Mouse (Mus musculus): ENCODE results near the gene Vmp1.

The Vmp1 gene

DNA sequence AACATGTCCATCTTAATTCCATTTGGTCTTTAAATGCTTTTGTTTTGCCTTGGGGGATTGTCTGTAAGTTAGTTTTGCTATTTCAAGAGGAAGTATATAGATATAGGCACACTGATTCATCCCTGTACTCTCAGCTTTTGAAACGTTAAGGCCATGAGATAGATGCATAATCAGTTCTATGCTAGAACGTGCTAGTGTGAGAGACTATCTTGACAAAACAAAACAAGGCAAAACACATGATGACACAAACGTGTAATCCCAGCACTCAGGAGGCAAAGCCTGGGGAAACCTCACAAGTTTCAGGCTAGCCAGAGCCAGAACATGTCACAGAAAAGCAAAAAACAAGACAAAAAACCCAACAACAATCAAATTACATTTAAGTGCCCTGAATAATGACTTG is 10.9 kb downstream of the Vmp1 start:
- DNase-seq (ENCODE audit: low read depth, low spot score), result no peak

DNA sequence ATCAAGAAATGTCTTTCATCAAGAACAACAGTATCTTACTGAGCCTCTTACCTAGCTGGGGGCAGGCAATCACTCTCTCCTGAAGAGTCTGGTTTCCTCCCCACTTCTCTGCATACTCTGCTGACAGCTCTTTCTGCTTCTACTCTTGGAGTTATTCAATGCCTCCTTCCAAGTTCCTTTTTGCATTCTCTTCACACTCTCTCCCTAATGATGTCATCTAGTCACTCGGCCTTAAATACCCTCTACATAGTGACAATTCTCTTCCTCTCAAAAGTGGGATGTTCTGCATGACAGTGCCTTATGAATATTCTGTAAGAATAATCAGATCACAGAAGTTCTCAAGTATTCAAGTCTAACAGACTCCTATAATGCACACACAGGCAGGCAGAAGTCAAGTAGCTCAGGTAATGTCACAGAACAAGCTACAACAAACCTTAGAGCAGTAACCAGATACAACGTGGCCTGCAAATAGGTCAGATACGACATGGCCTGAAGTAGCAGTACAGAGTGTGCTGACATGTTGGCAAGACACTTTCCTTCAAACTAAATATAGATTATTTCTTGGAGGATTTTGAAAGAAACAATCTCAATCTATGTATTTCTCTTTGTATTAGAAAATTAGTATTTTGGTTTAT is 12.5 kb downstream of the Vmp1 start:
- DNase-seq (ENCODE audit: low read depth, low spot score), result peak; percentile 85

DNA sequence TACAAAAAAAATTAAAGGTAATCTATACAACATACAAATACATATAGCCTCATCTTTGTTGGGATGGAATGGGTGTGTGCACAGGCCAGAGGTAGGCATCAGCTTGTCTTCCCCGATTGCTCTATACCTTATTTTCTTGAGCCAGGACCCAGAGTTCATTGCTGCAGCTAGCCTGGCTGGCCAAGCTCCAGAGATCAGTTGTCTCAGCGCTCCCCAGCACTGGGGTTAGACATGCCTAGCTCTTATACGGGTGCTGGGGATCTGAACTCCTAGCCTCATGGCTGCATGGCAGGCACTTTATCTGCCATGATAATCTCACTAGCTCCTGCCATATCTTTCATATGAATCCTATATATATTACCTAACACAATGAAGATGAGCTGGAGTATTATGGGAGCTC is 15.5 kb downstream of the Vmp1 start:
- no peak for DNase-seq (ENCODE audit: low read depth, low spot score)

DNA sequence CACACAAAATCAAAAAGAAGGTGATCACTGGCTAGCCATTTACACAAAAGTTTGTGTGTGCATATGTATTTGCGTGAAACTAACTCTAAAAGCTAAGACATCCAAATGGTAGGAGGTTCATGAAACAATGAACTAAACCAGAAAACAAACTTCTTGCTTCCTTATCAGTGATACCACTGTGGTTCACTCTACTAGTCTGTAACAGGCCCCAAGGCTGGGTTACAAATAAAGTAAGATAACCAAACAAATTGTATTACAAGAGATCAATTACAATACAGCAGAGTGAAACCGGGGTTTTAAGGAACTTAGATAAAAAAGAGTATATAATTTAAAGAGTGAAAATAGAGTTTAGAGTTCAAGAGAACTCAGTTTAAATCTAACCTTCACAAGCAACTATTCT is 16.1 kb downstream of the Vmp1 start:
- DNase-seq (ENCODE audit: low read depth, low spot score), result no peak

DNA sequence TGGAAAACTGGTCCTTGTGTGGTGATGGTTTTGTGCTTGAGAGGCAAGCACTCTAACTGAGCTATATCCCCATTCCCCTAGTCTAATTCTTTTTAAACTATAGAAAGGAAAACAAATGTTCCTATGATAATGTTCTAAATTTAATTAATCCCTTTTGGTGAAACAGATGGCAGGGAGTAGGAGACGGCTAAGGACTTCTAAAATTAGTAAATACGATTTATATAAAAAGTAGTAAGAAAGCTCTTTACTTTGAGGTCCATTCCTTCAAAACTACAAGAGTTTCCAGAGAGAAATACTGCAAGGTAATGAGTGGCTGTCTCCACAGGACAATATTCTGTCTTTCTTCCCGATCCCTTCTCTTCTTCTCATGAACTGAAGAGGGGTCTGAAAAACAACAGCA is 19.2 kb downstream of the Vmp1 start:
- DNase-seq (ENCODE audit: low read depth, low spot score), result peak; percentile 49

DNA sequence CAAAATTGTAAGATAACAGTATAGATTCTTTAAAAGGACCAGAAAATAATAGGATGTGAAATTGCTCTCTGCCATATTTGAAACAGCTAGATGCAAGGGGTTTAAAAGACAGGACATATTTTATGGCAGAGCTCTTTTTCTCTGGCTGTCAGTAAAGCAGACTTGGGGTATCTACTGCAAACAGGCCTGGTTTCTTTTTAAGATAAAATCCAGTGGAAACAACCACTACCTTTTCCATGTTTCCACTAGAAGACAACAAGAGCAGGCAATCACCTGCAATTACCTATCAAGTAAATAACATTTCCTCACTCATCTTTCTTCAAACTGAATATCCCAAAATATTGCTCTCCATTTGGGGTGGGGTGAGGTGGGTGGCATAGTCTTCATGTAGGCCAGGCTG is 19.7 kb downstream of the Vmp1 start:
- DNase-seq (ENCODE audit: low read depth, low spot score), result no peak

DNA sequence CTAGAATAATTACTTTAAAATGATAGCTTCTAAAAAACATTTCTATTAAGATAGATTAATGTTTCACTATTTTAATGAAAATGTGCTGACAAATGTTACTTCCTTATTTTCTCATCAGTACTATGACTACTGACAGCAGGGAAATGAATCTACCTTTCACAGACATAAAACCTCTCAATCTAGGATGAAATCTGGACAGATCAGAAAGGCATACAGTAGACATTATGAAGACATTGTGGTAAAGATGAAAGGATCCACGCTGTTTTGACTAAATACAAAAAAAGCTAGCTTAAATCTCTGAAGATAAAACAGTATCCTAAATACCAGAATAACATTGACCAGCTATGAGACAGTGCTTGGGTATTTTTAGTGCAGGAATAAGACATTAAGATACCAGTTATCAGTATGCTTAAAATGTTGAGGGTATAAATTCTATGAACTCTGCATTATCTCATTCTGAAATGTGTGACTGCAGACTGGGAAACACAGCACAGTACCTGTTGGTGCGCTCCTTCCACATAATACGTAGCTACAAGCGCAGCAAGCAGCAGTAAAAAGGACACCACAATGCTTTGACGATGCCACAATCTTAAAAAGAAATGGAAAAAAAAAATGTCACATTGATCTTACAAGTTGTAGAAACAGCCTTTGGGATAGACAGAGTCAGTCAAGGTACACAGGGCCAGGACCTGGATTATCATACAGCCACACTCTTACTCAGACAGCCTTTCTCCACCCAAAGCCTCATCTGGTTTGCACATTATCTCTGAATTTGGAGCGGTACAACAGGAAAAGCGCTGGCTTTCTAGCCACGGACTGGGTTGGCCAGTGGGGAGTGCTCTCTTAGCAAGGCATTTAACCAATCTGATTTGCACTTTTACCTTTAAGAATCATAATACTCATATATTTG is 20.4 kb downstream of the Vmp1 start:
- DNase-seq (ENCODE audit: low read depth, low spot score), result no peak

DNA sequence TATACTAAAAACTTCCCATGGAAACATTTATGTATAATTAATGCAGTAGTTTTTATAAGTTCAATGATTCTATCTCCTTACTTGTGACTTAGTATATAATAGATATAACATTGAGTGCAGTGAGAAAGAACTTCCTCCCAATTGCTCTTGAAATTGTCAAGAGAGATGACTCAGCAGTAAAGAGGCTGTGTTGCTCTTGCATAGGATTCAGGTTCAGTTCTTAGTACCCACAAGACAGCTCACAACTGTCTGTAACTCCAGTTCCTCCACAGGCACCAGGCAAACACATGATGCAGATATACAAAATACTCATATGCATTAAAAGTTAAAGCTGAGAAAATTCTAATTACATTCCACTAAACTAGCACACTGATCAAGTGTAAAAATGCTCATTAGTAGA is 25.8 kb downstream of the Vmp1 start:
- DNase-seq (ENCODE audit: low read depth, low spot score), result no peak

DNA sequence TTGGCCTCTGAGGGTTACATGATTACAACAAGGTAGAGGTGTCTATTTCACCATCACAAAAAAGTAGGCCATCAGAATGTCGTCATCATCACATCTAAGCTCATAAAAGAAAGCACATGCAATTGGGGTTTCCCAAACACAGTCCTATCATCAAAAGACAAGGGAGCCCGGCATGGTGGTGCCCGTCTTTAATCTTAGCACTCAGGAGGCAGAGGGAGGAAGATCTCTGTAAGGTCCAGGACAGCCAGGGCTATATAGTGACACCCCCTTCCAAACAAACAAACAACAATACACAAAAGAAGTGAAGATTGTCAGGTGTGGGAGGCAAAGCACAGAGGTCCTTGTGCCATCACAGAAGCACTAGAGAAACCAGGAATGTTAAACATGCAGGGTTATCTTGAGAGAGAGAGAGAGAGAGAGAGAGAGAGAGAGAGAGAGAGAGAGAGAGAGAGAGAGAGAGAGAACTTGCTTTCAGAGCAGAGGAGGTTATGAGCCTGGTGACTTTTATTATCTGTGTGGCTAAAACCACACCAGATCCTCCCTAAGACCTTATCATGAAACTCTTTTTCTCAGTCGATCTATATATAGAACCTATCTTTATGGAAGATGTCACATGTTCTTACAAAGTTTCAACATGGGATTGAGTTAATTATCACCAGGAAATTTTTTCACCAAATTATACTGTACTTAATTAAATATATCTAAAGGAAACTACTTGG is 26.6 kb downstream of the Vmp1 start:
- no peak for DNase-seq (ENCODE audit: low read depth, low spot score)

DNA sequence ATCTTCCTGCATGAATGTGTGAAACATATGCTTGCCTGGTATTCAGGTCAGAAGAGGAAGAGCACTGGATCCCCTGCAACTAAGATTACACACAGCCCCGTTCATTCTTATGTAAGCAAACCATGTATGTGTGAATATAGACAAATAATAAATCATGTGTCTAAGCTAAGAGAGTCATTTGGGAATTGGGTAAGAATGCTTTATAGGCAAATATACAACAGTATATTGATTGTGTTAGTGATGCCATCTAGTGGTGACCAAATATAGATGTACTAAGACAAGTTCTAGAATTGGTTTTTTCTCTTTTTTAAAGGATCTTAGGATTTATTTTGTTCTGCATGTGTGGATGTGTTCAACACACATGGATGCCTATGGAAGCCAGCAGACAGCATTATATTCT is 28.0 kb downstream of the Vmp1 start:
- DNase-seq (ENCODE audit: low read depth, low spot score), result peak; percentile 29

DNA sequence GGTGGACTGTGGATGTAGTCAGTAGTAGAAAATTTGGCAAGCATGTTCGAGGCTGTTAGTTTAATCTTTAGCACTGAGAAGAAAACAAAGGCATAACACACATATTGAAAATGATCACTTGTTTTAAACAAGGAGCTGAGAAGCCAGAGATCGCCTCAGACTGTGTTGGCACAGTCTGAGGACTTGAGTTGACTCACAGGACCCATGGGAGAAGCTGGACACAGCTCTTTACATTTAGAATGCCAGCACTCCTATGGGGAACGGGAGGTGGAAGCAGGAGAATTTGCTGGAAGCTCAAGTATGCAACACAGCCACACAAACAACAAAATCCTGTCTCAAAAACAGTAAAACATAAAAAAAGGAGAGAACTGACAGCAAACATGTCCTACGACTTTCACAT is 29.5 kb downstream of the Vmp1 start:
- DNase-seq (ENCODE audit: low read depth, low spot score), result no peak

DNA sequence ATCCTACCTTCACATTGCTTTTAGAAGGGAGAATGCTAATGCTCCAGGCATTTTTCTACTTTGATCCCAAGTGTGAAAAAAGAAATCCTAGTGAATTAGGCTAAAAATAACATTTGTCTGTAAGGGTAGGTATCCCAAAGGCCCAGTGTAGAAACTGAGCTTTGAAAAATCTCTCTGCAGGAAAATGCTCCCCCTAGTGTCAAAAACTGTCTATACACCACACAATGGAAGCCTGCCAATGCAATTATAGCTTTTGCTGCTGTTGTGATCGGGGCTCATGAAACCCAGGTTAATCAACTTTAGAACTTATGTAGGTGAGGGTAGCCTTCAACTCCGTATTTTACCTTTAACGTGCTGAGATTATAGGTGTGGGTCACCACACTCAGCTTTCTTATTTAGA is 30.2 kb downstream of the Vmp1 start:
- peak; percentile 72 for DNase-seq (ENCODE audit: low read depth, low spot score)

DNA sequence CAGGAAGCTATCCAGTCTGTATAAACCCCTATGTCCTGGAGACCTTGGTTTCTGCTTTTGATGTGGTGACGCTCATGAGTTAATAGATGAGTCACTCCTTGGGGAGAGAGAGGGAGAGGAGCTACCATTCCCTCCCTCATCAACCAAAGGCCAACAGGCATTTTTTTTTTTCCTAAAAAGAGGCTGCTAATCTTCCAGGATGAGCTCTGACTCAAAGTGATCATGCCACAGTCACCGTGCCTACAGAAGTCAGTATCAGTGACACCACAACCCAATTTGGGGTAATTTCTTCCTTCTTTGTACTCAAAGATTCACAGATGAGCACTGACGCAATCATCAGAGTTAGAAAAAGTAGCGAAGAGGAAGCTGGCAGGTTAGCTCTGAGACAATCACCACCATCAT is 31.1 kb downstream of the Vmp1 start:
- DNase-seq (ENCODE audit: low read depth, low spot score), result peak; percentile 24

DNA sequence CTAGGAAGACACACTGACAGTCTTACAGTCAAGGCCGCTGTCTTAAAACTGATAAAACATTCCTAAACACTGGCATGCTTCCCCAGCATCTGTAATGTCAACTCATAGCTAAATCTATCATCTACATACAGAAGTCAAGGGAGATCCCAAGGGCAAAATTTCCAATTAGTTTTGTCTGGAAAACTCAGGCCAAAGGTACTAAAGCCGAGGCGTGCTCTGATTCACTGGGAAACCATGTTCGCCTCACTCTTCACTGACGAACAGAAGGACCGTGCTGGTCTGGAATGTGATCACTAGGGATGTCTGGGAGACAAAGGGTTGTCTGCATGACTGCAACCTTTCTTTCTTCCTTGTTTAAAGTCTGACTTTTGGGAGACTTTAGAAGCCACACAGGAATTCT is 33.0 kb downstream of the Vmp1 start:
- DNase-seq (ENCODE audit: low read depth, low spot score), result no peak

DNA sequence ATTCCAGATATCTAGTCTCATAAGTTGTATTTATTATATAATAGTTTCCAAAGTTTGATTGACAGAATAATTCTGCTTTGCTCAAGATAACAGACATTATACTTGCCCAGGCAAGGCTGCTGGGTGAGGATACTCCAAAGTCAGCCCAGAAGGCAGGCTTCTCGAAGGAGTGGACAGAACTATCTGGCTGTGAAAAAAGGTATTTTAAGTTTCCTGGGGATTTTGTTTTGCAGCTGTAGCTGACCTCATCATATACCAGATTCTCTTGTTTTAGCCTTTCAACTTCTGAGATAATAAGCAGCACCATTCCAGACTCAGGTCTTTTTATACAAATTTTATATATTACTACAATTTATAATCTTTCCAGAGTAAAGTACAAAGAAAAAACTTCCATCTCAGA is 34.1 kb downstream of the Vmp1 start:
- DNase-seq (ENCODE audit: low read depth, low spot score), result no peak

DNA sequence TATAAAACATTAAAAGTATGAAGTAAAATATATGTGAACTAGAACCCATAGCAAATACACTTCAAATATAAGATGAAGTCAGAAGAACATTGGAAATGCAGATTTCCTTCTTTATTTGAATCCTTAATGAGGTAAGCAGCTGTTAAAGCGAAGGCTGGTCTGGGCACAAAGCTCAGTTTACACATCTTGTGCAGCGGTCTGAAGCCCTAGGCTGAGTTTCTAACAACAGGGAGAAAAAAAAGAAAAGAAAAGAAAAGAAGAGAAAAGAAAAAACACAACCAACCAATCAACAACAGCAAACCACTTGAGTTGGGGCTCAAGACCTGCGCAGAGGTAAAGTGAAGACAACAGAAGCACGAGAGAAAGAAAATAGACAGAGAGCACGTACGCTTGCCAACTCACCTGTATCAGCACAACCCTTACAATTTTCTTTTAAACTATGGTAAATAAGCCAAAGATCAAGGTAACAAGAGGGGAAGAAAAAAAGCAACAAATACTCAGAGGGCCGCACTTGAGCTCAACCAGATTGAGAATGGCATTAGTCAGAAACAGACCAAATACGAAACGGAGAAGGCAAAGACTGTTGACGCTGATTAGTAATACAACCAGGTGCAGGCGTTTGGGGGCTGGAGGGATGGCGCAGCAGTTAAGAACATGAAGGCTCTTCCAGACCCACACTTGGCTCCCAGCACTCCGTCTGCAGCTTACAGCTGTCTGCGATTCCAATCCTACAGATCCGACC is 35.8 kb downstream of the Vmp1 start:
- DNase-seq (ENCODE audit: low read depth, low spot score), result no peak

DNA sequence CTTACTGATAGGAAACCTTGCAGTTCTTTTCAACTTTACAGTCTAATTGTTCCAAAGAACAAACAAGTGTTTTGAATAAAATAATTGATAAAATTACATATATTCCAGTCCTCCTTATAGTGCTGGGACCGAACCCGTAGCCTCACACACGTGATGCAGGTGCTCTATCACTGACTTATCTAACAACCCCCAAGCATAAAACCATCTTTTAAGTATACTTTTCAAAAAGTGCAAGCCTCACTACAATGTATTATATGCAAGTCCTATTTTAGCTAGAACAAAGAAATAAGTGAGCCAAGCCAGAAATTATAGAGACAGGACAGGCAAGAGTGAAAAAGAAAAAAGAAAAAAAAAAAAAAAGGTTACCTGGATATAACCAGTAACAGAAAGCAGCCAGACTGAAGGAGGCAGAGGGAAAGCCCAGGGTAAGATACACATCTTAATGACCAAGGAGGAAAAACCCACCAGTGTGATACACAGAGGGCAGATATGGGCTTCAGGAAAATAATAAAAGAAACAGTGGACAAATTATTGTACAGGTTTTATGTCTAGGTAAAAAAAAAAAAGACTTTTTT is 36.7 kb downstream of the Vmp1 start:
- no peak for DNase-seq (ENCODE audit: low read depth, low spot score)

DNA sequence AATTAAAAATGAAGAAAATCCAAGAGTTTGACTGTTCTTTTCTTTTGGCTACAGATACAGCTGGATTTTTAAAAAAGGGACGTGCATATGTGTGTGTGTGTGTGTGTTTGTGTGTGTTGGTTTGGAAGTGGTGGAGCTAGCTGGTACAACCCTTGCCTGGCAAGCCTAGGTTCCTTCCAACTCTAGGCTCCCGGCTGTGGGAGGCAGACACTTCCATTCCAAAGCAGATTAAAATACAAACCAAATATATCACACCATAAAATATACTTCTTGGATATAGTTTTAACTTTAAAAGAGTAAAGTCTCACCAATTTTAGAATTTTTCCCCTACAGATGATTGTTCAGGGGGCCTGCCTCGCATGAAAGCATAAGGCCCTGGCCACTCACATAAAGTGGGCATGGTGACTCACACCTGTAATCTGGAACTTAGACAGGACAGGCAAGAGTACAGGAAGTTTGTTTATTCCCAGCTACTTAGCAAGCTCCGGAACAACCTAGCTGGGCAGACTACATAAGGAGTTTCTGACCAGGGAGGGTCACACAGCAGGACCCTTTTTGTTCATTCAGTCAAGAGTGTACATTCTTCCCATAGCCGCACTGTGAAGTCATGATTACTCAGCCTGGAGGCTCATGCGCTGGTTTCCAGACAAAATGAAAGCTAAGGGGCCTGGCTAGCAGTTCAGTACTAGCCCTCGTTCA is 37.4 kb downstream of the Vmp1 start:
- peak; percentile 54 for DNase-seq (ENCODE audit: low read depth, low spot score)

DNA sequence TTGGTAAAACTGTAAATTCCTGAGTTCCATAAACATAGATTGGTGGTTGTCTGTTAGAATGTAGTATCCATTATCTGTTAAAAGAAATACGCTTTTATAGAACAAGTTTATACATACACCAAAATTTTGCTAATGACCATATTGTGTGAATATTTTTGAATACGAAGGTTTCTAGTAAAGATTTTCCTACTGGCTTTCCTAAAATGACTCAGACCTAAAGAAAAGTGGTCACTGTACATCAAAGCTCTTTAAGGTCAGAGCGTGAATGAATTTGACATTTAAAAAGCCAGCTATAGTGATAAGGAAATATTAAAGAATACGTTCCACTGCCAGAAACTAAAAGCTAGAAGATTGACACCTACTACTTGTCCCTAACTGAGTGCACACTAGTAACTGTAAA is 39.1 kb downstream of the Vmp1 start:
- DNase-seq (ENCODE audit: low read depth, low spot score), result no peak

DNA sequence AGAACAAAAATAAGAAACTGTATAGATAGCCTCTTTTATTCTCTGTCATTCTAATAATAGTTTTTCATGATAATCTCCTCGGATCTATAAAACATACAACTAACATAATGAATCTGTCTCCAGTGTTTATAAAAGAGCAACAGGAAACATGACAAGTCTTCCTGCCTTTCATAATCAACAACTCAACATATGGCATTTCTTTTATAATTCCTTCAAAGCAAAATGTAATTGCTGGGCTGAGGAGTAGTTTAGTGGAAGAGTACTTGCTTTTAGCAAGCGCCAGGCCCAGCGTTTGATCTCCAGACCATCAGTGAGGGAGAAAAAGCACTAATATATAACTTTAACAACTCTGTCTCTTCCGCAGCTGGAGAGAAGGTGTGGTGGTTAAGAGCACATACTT is 41.9 kb downstream of the Vmp1 start:
- no peak for DNase-seq (ENCODE audit: low read depth, low spot score)

DNA sequence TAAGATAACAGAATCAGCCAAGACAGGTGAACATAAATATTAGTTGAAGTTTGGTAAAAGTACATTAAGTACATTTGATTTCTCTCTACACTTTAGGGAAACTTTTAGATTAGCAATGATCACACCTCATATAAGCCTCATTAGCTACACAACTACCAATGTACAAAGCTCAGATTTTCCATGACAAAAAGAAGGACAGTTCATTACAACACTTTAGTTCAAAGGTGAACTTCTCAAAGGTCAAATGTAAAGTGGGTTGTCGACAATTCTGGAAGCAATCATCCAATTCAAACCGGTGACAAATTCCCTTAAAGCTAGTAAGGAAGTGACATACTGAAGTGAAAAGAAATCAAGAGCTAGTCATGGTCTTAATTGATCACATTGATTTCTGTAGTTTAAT is 45.9 kb downstream of the Vmp1 start:
- no peak for DNase-seq (ENCODE audit: low read depth, low spot score)
